Mouse (Mus musculus) retina, postnatal 1 day (tissue): ENCODE data around the gene 9530068E07Rik.
"Not testable (repeated sequence)": the region's sequence is repeated elsewhere in the genome, so short reads cannot be mapped to it uniquely, and the experiment has no call there.

ENCODE experiments used
- DNase-seq: peaks from one replicate; pipeline ENCODE4 v3.0.0-alpha.2; 2012

Gene 9530068E07Rik

GRCm38 (mm10) chr11:52395940-52396596 lies at the start of gene 9530068E07Rik:
Gene 9530068E07Rik (plus strand): TSS chr11:52396428.
- DNase-seq = peak; percentile 96

- peak; percentile 70 for DNase-seq
Measured at GRCm38 (mm10) chr11:52346635-52347005, 49.6 kb upstream of the 9530068E07Rik start.

- no peak for DNase-seq
Measured at GRCm38 (mm10) chr11:52348156-52348555, 48.1 kb upstream of the 9530068E07Rik start.

- no peak for DNase-seq
Measured at GRCm38 (mm10) chr11:52348724-52349123, 47.5 kb upstream of the 9530068E07Rik start.

GRCm38 (mm10) chr11:52350924-52351323 lies 45.3 kb upstream of the 9530068E07Rik start:
- peak; percentile 61 for DNase-seq

GRCm38 (mm10) chr11:52352271-52352670 lies 44.0 kb upstream of the 9530068E07Rik start:
- no peak for DNase-seq

- no peak for DNase-seq
Measured at GRCm38 (mm10) chr11:52354644-52355043, 41.6 kb upstream of the 9530068E07Rik start.

GRCm38 (mm10) chr11:52355601-52356000 lies 40.6 kb upstream of the 9530068E07Rik start:
- no peak for DNase-seq

GRCm38 (mm10) chr11:52357091-52357490 lies 39.1 kb upstream of the 9530068E07Rik start:
- DNase-seq = not testable (repeated sequence)

GRCm38 (mm10) chr11:52358520-52358919 lies 37.7 kb upstream of the 9530068E07Rik start:
- DNase-seq = no peak

GRCm38 (mm10) chr11:52359686-52360470 lies 36.4 kb upstream of the 9530068E07Rik start:
- no peak for DNase-seq

GRCm38 (mm10) chr11:52360471-52361277 lies 35.6 kb upstream of the 9530068E07Rik start, which contains the start of gene Vdac1:
Gene Vdac1 (plus strand): TSS chr11:52360860.
- DNase-seq = peak; percentile 93

GRCm38 (mm10) chr11:52361287-52361921 lies 34.8 kb upstream of the 9530068E07Rik start:
- DNase-seq = no peak

- no peak for DNase-seq
Measured at GRCm38 (mm10) chr11:52364376-52364775, 31.9 kb upstream of the 9530068E07Rik start.

- DNase-seq = no peak
Measured at GRCm38 (mm10) chr11:52365143-52365542, 31.1 kb upstream of the 9530068E07Rik start.

- DNase-seq = no peak
Measured at GRCm38 (mm10) chr11:52366358-52366757, 29.9 kb upstream of the 9530068E07Rik start.

- no peak for DNase-seq
Measured at GRCm38 (mm10) chr11:52368176-52368985, 27.8 kb upstream of the 9530068E07Rik start.

GRCm38 (mm10) chr11:52369252-52370134 lies 26.7 kb upstream of the 9530068E07Rik start:
- peak; percentile 35 for DNase-seq

- no peak for DNase-seq
Measured at GRCm38 (mm10) chr11:52370135-52370452, 26.1 kb upstream of the 9530068E07Rik start.

GRCm38 (mm10) chr11:52370538-52370937 lies 25.7 kb upstream of the 9530068E07Rik start:
- peak; percentile 78 for DNase-seq

GRCm38 (mm10) chr11:52373841-52374240 lies 22.4 kb upstream of the 9530068E07Rik start:
- no peak for DNase-seq
